Mouse (Mus musculus) liver, postnatal 0 days (tissue): ENCODE measurements around the gene Prkcd. TPM values are rescaled to one million over a fixed set of nuclear protein-coding genes. Genes with fewer than 3 reads are reported as not detected.
A peak's percentile ranks its signal among the peaks of the same experiment; 100 is the strongest.

Source experiments
- ATAC-seq: fragments of 200-750 bp; cut with Nextera tagmentation; 2 replicates; pipeline ENCODE4 v1.8.0; 2017; ENCODE audit warnings: mild to moderate bottlenecking, moderate library complexity
- DNase-seq: peaks from one replicate; pipeline ENCODE4 v3.0.0-alpha.2; 2016
- H3K27ac ChIP-seq: fragments of 300-500 bp; sonication (generic); 2 replicates; pipeline ENCODE4 v1.5.1; 2014; ENCODE audit warnings: antibody characterized with exemption, moderate library complexity, mild to moderate bottlenecking, low read depth
- H3K27me3 ChIP-seq: fragments of 300-500 bp; sonication (generic); 2 replicates; pipeline ENCODE4 v1.6.1; 2014; ENCODE audit warnings: low read length, control low read depth, mixed read lengths; ENCODE audit not compliant: insufficient read depth
- H3K36me3 ChIP-seq: fragments of 300-500 bp; sonication (generic); replicated peaks from 2 replicates; pipeline ENCODE4 v1.6.1; 2014; ENCODE audit warnings: mild to moderate bottlenecking, control low read depth, low read length, moderate library complexity, mixed read lengths; ENCODE audit not compliant: insufficient read depth
- H3K4me1 ChIP-seq: fragments of 300-500 bp; sonication (generic); 2 replicates; pipeline ENCODE4 v1.6.1; 2014; ENCODE audit warnings: antibody characterized with exemption, mild to moderate bottlenecking, control low read depth; ENCODE audit not compliant: insufficient read depth
- H3K4me2 ChIP-seq: fragments of 300-500 bp; sonication (generic); 2 replicates; pipeline ENCODE4 v1.6.1; 2014; ENCODE audit warnings: low read depth, mild to moderate bottlenecking, low read length, moderate library complexity, mixed read lengths
- H3K4me3 ChIP-seq: fragments of 300-500 bp; sonication (generic); 2 replicates; pipeline ENCODE4 v1.5.1; 2014; ENCODE audit warnings: low read depth, low read length
- H3K9ac ChIP-seq: fragments of 300-500 bp; sonication (generic); replicated peaks from 2 replicates; pipeline ENCODE4 v1.6.1; 2014; ENCODE audit warnings: mild to moderate bottlenecking, moderate library complexity
- H3K9me3 ChIP-seq: fragments of 300-500 bp; sonication (generic); 2 replicates; pipeline ENCODE4 v1.6.1; 2016; ENCODE audit warnings: mild to moderate bottlenecking, control low read depth, low read length, mixed read lengths
- CTCF ChIP-seq: sonication (generic); IDR thresholded peaks from 2 replicates; pipeline ENCODE4 v1.5.1; 2016; ENCODE audit warnings: antibody characterized with exemption, low read depth
- EP300 ChIP-seq: IDR thresholded peaks from 2 replicates; pipeline ENCODE4 v1.6.1; 2016; ENCODE audit warnings: antibody characterized with exemption, low read depth, mild to moderate bottlenecking
- WGBS: fragments of 180-500 bp; shearing (Covaris S2); extraction: QIAGEN DNeasy Blood & Tissue Kit; methylation state at CpG from one replicate; pipeline ENCODE4 v1.1.7; 2014; ENCODE audit not compliant: insufficient replicate concordance; 5-methylcytosine and 5-hydroxymethylcytosine counted together
- polyA plus RNA-seq: library from polyadenylated mRNA; unstranded; fragments of >200 nt; fragmentation: Nextera tagmentation; extraction: Ambion mirVana; gene quantifications from 2 replicates; pipeline ENCODE4 v1.2.1, GENCODE M21; 2015

Gene Prkcd
- polyA plus RNA-seq, 1 experiment from 2014 or later, result 17.8 TPM

DNA sequence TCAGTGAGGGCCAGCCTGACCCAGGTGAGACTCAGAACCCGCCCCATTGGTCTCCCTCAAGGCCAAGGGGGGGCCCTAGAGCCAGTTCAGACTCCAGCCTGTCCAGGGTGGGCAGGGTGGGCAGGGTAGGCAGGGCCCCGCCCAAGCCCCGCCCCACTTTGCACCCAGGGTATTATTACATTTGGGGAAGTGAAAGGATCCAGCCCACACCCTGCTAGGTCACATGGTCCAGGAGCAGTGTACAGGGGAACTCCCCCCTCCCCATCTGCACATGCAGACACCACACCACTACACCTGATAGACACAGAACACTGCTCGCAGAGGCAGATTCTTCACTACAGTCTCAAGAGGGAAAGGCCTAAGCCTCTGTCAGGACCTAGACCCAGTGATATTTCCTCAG is 18.3 kb downstream of the Prkcd start:
- Histone ChIP-seq H3K4me3 (no peak overlapping the region), H3K4me1 (peaks cover 8% of the 10 kb centered on the region), H3K27ac (peak overlapping the region; percentile 48), H3K9ac (no peak overlapping the region), H3K36me3 (peaks cover 40% of the 10 kb centered on the region), H3K4me2 (no peak overlapping the region), H3K9me3 (no peaks in the 10 kb centered on the region), H3K27me3 (no peaks in the 10 kb centered on the region)
- DNase-seq (peak; percentile 53), ATAC-seq (peak; percentile 48)
- TF ChIP-seq EP300 (no peak), CTCF (no peak)
- 57% methylated on average over 4 of the region's 4 CpGs for WGBS

- TF ChIP-seq CTCF, result no peak
- no peak for TF ChIP-seq EP300
- no peaks in the 10 kb centered on the region for H3K9me3 ChIP-seq
- 71% methylated on average over 5 of the region's 5 CpGs for WGBS
Measured at GRCm38 (mm10) chr14:30606817-30607216, 19.2 kb downstream of the Prkcd start.

GRCm38 (mm10) chr14:30597142-30597541 is 28.9 kb downstream of the Prkcd start:
- TF ChIP-seq EP300 (no peak), CTCF (no peak)
- Histone ChIP-seq H3K4me2 (no peak overlapping the region), H3K9me3 (no peaks in the 10 kb centered on the region), H3K27me3 (no peaks in the 10 kb centered on the region), H3K9ac (no peak overlapping the region), H3K4me1 (peaks cover 10% of the 10 kb centered on the region), H3K27ac (no peak overlapping the region), H3K36me3 (peaks cover 45% of the 10 kb centered on the region), H3K4me3 (no peak overlapping the region)
- ATAC-seq (no peak), DNase-seq (no peak)
- 59% methylated on average over 2 of the region's 2 CpGs for WGBS

More at GRCm38 (mm10) chr14:30606817-30607216, 19.2 kb downstream of the Prkcd start:
- Histone ChIP-seq H3K27me3 (no peaks in the 10 kb centered on the region), H3K4me1 (0 out of 2 replicates have a peak, but pooled peaks cover 1% of the 10 kb centered on the region), H3K9ac (no peak overlapping the region), H3K27ac (peak overlapping the region; percentile 23; the same call in 1 of the 2 replicates), H3K4me2 (no peak overlapping the region), H3K36me3 (peaks cover 49% of the 10 kb centered on the region), H3K4me3 (no peak overlapping the region)
- DNase-seq (no peak), ATAC-seq (peak; percentile 52)

DNA sequence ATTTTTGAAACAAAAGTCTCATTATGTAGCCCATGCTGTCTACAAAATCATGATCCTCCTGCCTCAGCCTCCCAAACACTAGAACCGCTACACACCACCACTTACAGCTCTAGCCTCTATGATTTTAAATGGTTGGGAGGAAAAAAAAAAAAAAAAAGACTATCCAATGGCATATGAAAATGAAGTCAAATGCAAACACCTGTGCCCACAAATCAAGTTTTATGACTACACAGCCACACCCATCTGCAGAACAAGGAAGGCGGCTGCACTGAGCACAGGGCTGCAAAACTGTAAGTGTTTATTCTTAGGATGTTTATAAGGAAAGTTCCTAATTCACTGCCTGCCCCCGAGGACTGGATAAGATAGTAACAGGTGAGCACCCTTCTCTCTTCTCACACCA is 29.6 kb downstream of the Prkcd start:
- Histone ChIP-seq H3K9ac (no peak overlapping the region), H3K27me3 (no peaks in the 10 kb centered on the region), H3K4me1 (peaks cover 10% of the 10 kb centered on the region), H3K27ac (no peak overlapping the region), H3K4me3 (no peak overlapping the region), H3K36me3 (peaks cover 37% of the 10 kb centered on the region), H3K4me2 (no peak overlapping the region), H3K9me3 (no peaks in the 10 kb centered on the region)
- TF ChIP-seq CTCF (no peak), EP300 (no peak)
- WGBS, result 79% methylated on average over 3 of the region's 3 CpGs
- no peak for ATAC-seq
- no peak for DNase-seq

DNA sequence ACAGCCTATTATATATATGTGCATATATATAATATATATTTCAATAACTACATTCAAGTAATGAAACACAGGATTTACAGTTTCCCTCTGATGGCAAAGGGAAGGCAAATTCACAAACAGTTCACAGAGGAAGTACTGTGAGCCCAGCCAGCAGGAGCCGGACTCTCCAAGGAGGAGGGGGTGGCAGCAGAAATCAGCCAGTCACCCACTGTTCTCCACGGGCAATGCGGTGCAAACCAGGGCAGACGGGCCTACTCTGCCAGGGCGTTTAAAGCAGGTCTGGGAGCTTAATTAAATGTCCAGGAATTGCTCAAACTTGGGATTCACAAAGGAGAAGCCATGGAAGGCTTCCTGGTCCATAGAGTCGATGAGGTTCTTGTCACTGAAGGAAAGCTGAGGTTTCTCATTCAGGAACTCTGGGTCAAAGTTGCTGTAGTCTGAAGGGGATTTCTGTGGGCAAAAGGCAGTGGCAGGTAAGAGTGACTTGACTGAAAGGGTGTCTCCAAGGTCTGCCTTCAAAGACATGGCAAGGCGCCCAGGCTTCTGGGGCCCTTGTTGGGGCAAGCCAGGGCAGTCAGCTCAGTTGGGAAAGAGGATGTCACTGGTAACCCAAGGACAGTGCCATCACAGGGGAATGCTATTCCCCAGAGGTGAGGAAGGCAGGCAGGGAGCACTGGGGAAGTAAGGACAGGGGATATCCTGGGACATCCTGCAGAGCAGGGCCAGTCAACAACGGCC is 30.3 kb downstream of the Prkcd start:
- TF ChIP-seq CTCF, result no peak
- TF ChIP-seq EP300, result no peak
- Histone ChIP-seq H3K9me3 (no peaks in the 10 kb centered on the region), H3K27ac (0 out of 2 replicates have a peak overlapping the region, but pooled peaks have one; percentile 45), H3K27me3 (no peaks in the 10 kb centered on the region), H3K36me3 (peaks cover 32% of the 10 kb centered on the region), H3K4me3 (no peak overlapping the region), H3K4me1 (peaks cover 10% of the 10 kb centered on the region), H3K4me2 (no peak overlapping the region), H3K9ac (no peak overlapping the region)
- ATAC-seq (no peak), DNase-seq (no peak)
- WGBS, result 63% methylated on average over 8 of the region's 8 CpGs

GRCm38 (mm10) chr14:30594092-30594695 is 31.8 kb downstream of the Prkcd start:
- no peak overlapping the region for H3K4me3 ChIP-seq
- H3K27ac ChIP-seq, result peak overlapping the region; percentile 78
- H3K4me1 ChIP-seq, result peaks cover 10% of the 10 kb centered on the region
- H3K9me3 ChIP-seq, result no peaks in the 10 kb centered on the region
- H3K27me3 ChIP-seq, result no peaks in the 10 kb centered on the region
- 64% methylated on average over 7 of the region's 7 CpGs for WGBS
- H3K36me3 ChIP-seq, result peaks cover 26% of the 10 kb centered on the region
- no peak overlapping the region for H3K4me2 ChIP-seq
- ATAC-seq, result 0 out of 2 replicates have a peak, but pooled peaks have one; percentile 15
- no peak for DNase-seq
- no peak for TF ChIP-seq CTCF
- no peak for TF ChIP-seq EP300
- no peak overlapping the region for H3K9ac ChIP-seq
